In genomic region chr8:109778280-109778977, GRCm38 (mm10) we compare ENCODE assay signal across 8 mouse cellular contexts. TPM values are rescaled to one million over a fixed set of nuclear protein-coding genes. Genes with fewer than 3 reads are reported as not detected.
A peak's percentile ranks its signal among the peaks of the same experiment; 100 is the strongest.
DNase-seq lines count a peak whose midpoint lies in the region; ATAC-seq lines count a peak whose summit lies in the region.

Ap1g1 (plus strand) TSS chr8:109778554.

- peak within 1 kb of the TSS; percentile 100 for H3K4me3 ChIP-seq in hindbrain, embryonic 15.5 days

- ATAC-seq in hindbrain, embryonic 15.5 days (ENCODE audit: low FRiP score, low read depth), result peak; percentile 98

- peak within 1 kb of the TSS; percentile 97 for H3K9ac ChIP-seq in hindbrain, embryonic 15.5 days

- peak within 1 kb of the TSS; percentile 99 for H3K27ac ChIP-seq in hindbrain, embryonic 15.5 days (replicated peaks)

- H3K27me3 ChIP-seq in hindbrain, embryonic 15.5 days, result peaks cover 6% of the 10 kb centered on the region; the same call in 1 of the 2 replicates

- H3K4me2 ChIP-seq in hindbrain, embryonic 15.5 days, result peak within 1 kb of the TSS; percentile 96

- DNase-seq in T-cell, adult 2 months (ENCODE audit: low spot score), result peak; percentile 98
- peak; percentile 97 for DNase-seq in cerebellum, postnatal 36 days
- DNase-seq in frontal cortex, postnatal 36 days (ENCODE audit: low spot score in 2 of 2), result peak; percentile 95 to 97
- peak; percentile 96 for DNase-seq in left cerebral cortex, adult 11 months (ENCODE audit: low spot score)
- peak; percentile 98 to 99 for DNase-seq in lung, postnatal 4 days
- peak; percentile 97 for DNase-seq in retina, postnatal 7 days (ENCODE audit: low read depth, low spot score)
- DNase-seq in urinary bladder, adult 2 months (ENCODE audit: low spot score), result peak; percentile 95

- peaks cover 24% of the 10 kb centered on the region for H3K4me1 ChIP-seq in hindbrain, embryonic 15.5 days (replicated peaks)

- under 1% methylated on average over 60 of the region's 64 CpGs for WGBS in hindbrain, embryonic 15.5 days

- H3K9me3 ChIP-seq in hindbrain, embryonic 15.5 days, result no peaks in the 10 kb centered on the region

- no peaks in the 10 kb centered on the region for H3K36me3 ChIP-seq in hindbrain, embryonic 15.5 days

RNA-seq across cellular contexts. Expression of gene Ap1g1, which starts in this region (rescaled TPM):
- polyA plus RNA-seq in hindbrain, embryonic 15.5 days (2015; fragmentation: Nextera tagmentation; extraction: Ambion mirVana), result 46.8 and 50.4 TPM in 2 replicates
- polyA plus RNA-seq in urinary bladder, adult 2 months (2012; rRNA removed), result 58.7 TPM in 2 replicates

Comparison
In these comparisons a context has a peak if more than half of its experiments do, and no peak if none do; other contexts are left out.
1. Peak in every context shown above with its lines: DNase-seq, ATAC-seq, H3K4me3 ChIP-seq and H3K27ac ChIP-seq.